Mouse (Mus musculus) brain, embryonic 14.5 days (tissue): ENCODE results near the gene Dapk3. TPM values are rescaled to one million over a fixed set of nuclear protein-coding genes. Genes with fewer than 3 reads are reported as not detected.
"Not testable (repeated sequence)": the region's sequence is repeated elsewhere in the genome, so short reads cannot be mapped to it uniquely, and the experiment has no call there.

Experiments used
- DNase-seq: peaks from one replicate; pipeline ENCODE4 v3.0.0-alpha.2; 2011; ENCODE audit warnings: low read depth
- CTCF ChIP-seq: fragments of 200-500 bp; IDR thresholded peaks from 2 replicates; pipeline ENCODE4 v1.5.1; 2012; ENCODE audit warnings: inconsistent platforms, mild to moderate bottlenecking, moderate library complexity, borderline replicate concordance; ENCODE audit not compliant: insufficient read depth, insufficient read length; ENCODE audit errors: extremely low read depth
- POLR2A ChIP-seq: fragments of 200-500 bp; IDR thresholded peaks from 2 replicates; pipeline ENCODE4 v1.6.1; 2012; ENCODE audit warnings: mild to moderate bottlenecking, inconsistent platforms, borderline replicate concordance; ENCODE audit not compliant: poor library complexity, insufficient read depth, insufficient read length, severe bottlenecking; ENCODE audit errors: extremely low read depth
- polyA plus RNA-seq: library from polyadenylated mRNA; depleted of rRNA; stranded (reverse); fragments of >200 nt; gene quantifications from 2 replicates; pipeline ENCODE4 v1.2.3, GENCODE M21; 2012

Dapk3 gene
- polyA plus RNA-seq, 1 experiment: 88.4 TPM

GRCm38 (mm10) chr10:81174617-81175344, 8.0 kb upstream of the Dapk3 start:
- TF ChIP-seq CTCF: peak; percentile 94
- TF ChIP-seq POLR2A: no peak; the same call in 1 of the 2 replicates
- DNase-seq: peak; percentile 95

GRCm38 (mm10) chr10:81175345-81175701, 7.5 kb upstream of the Dapk3 start:
- peak; percentile 85 for DNase-seq

GRCm38 (mm10) chr10:81175936-81176465, 6.8 kb upstream of the Dapk3 start:
- DNase-seq: no peak
- no peak for TF ChIP-seq POLR2A
- TF ChIP-seq CTCF: no peak

- peak; percentile 98 for DNase-seq
- TF ChIP-seq CTCF: no peak
- TF ChIP-seq POLR2A: peak; percentile 96; the same call in 1 of the 2 replicates
These were observed 6.1 kb upstream of the Dapk3 start, which contains the start of gene Eef2 for GRCm38 (mm10) chr10:81176466-81177271. Gene Eef2, plus strand, starts transcription at chr10:81176631.

GRCm38 (mm10) chr10:81177491-81177925, 5.3 kb upstream of the Dapk3 start:
- DNase-seq: no peak
- TF ChIP-seq POLR2A: no peak
- TF ChIP-seq CTCF: no peak

- DNase-seq: no peak
- TF ChIP-seq CTCF (no peak), POLR2A (no peak)
These were observed 4.7 kb upstream of the Dapk3 start for GRCm38 (mm10) chr10:81177958-81178712.

- TF ChIP-seq CTCF (no peak), POLR2A (no peak)
- no peak for DNase-seq
These were observed 3.9 kb upstream of the Dapk3 start for GRCm38 (mm10) chr10:81178927-81179326.

GRCm38 (mm10) chr10:81179451-81180342, 3.1 kb upstream of the Dapk3 start:
- DNase-seq: no peak
- TF ChIP-seq CTCF (no peak), POLR2A (no peak)

GRCm38 (mm10) chr10:81180946-81181345, 1.9 kb upstream of the Dapk3 start:
- no peak for TF ChIP-seq POLR2A
- no peak for TF ChIP-seq CTCF
- DNase-seq: no peak

GRCm38 (mm10) chr10:81181860-81182259, 945 bp upstream of the Dapk3 start:
- not testable (repeated sequence) for DNase-seq
